Mouse (Mus musculus) limb, embryonic 10.5 days (tissue): Measurements from ENCODE around the gene Hbp1. TPM values are rescaled to one million over a fixed set of nuclear protein-coding genes. Genes with fewer than 3 reads are reported as not detected.

Experiments used
- DNase-seq: peaks from one replicate; pipeline ENCODE4 v3.0.0-alpha.2; 2017; ENCODE audit warnings: low spot score
- H3K27ac ChIP-seq: fragments of 300-500 bp; sonication (generic); 2 replicates; pipeline ENCODE4 v1.5.1; 2016; ENCODE audit warnings: mild to moderate bottlenecking
- H3K27me3 ChIP-seq: fragments of 300-500 bp; sonication (generic); 2 replicates; pipeline ENCODE4 v1.6.1; 2016; ENCODE audit warnings: low read depth, mild to moderate bottlenecking; ENCODE audit not compliant: poor library complexity, severe bottlenecking
- H3K36me3 ChIP-seq: fragments of 300-500 bp; sonication (generic); 2 replicates; pipeline ENCODE4 v1.6.1; 2016; ENCODE audit warnings: mild to moderate bottlenecking, moderate library complexity
- H3K4me1 ChIP-seq: fragments of 300-500 bp; sonication (generic); 2 replicates; pipeline ENCODE4 v1.6.1; 2016
- H3K4me3 ChIP-seq: fragments of 300-500 bp; sonication (generic); 2 replicates; pipeline ENCODE4 v1.5.1; 2016; ENCODE audit warnings: mild to moderate bottlenecking, moderate library complexity
- H3K9me3 ChIP-seq: fragments of 300-500 bp; sonication (generic); replicated peaks from 2 replicates; pipeline ENCODE4 v1.6.1; 2016; ENCODE audit warnings: mild to moderate bottlenecking
- WGBS: fragments of 180-500 bp; shearing (Covaris S2); methylation state at CpG from one replicate; pipeline ENCODE4 v1.1.7; 2016; 5-methylcytosine and 5-hydroxymethylcytosine counted together
- polyA plus RNA-seq: library from polyadenylated mRNA; unstranded; fragments of >200 nt; fragmentation: Nextera tagmentation; extraction: Ambion mirVana; gene quantifications from 2 replicates; pipeline ENCODE4 v1.2.1, GENCODE M21; 2016

Gene Hbp1
- polyA plus RNA-seq, 1 experiment from 2014 or later, result 110 TPM

- no peak for DNase-seq
- no peaks in the 10 kb centered on the region for H3K27me3 ChIP-seq
- H3K27ac ChIP-seq, result no peak overlapping the region
- no peak overlapping the region for H3K4me3 ChIP-seq
- no peaks in the 10 kb centered on the region for H3K4me1 ChIP-seq
- 59% methylated on average over 7 of the region's 7 CpGs for WGBS
- H3K36me3 ChIP-seq, result no peaks in the 10 kb centered on the region
- no peaks in the 10 kb centered on the region for H3K9me3 ChIP-seq
Measured at GRCm38 (mm10) chr12:31976544-31976943, 26.2 kb upstream of the Hbp1 start.

- H3K27me3 ChIP-seq, result no peaks in the 10 kb centered on the region
- no peaks in the 10 kb centered on the region for H3K9me3 ChIP-seq
- no peak overlapping the region for H3K4me3 ChIP-seq
- WGBS, result 76% methylated on average over 13 of the region's 13 CpGs
- no peaks in the 10 kb centered on the region for H3K36me3 ChIP-seq
- no peaks in the 10 kb centered on the region for H3K4me1 ChIP-seq
- DNase-seq, result no peak
- H3K27ac ChIP-seq, result no peak overlapping the region
Measured at GRCm38 (mm10) chr12:31973473-31974172, 23.3 kb upstream of the Hbp1 start.

DNA sequence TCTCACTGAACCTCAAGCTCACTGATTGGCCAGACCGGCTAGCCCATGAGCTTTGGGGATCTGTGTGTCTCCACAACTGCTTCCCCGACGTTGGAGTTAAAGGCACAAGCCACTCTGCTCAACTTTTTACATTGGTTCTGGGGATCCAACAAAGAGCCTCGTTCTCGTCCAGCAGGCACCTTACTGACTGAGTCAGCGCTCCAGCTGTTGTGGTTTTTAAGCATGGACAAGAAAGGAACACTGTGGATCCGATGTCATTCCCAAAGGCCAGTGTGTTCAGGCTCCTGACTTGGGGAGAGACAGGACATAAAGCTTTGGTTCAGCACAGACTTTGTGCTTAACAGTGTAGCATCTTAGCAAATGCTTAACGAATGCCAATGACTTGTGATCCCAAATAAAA is 21.2 kb upstream of the Hbp1 start:
- DNase-seq, result no peak
- WGBS, result 92% methylated on average over 8 of the region's 8 CpGs
- H3K27ac ChIP-seq, result no peak overlapping the region
- H3K27me3 ChIP-seq, result no peaks in the 10 kb centered on the region
- no peaks in the 10 kb centered on the region for H3K9me3 ChIP-seq
- no peaks in the 10 kb centered on the region for H3K36me3 ChIP-seq
- H3K4me3 ChIP-seq, result no peak overlapping the region
- no peaks in the 10 kb centered on the region for H3K4me1 ChIP-seq

- Histone ChIP-seq H3K27me3 (no peaks in the 10 kb centered on the region), H3K4me3 (no peak overlapping the region), H3K36me3 (no peaks in the 10 kb centered on the region), H3K9me3 (no peaks in the 10 kb centered on the region), H3K27ac (no peak overlapping the region), H3K4me1 (no peaks in the 10 kb centered on the region)
- WGBS, result 54% methylated on average over 1 of the region's 1 CpGs
- DNase-seq, result no peak
Measured at GRCm38 (mm10) chr12:31969111-31969510, 18.8 kb upstream of the Hbp1 start.

DNA sequence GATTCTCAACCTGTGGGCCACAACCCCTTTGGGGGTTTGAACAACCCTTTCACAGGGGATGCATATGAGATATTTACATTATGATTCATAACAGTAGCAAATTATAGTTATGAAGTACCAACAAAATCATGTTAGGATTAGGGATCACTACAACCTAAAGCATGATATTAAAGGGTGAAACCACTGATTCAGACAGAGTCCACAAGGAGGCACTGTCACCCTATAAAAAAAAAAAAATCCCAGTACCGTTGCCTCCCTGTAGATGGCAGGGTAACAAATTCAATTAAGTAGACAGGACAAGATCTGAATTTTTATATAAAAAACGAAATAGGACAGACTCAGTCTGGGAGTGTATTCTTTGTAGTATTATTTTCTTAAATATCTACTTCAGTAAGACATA is 17.2 kb upstream of the Hbp1 start:
- DNase-seq, result no peak

GRCm38 (mm10) chr12:31966405-31966804 is 16.1 kb upstream of the Hbp1 start:
- DNase-seq, result no peak
- WGBS, result 78% methylated on average over 4 of the region's 4 CpGs

More for the DNA sequence above, 17.2 kb upstream of the Hbp1 start:
- WGBS, result 14% methylated on average over 2 of the region's 2 CpGs
- no peak overlapping the region for H3K4me3 ChIP-seq
- no peaks in the 10 kb centered on the region for H3K27me3 ChIP-seq
- H3K4me1 ChIP-seq, result no peaks in the 10 kb centered on the region
- no peak overlapping the region for H3K27ac ChIP-seq
- H3K36me3 ChIP-seq, result no peaks in the 10 kb centered on the region
- H3K9me3 ChIP-seq, result no peaks in the 10 kb centered on the region

GRCm38 (mm10) chr12:31965517-31966212 is 15.3 kb upstream of the Hbp1 start:
- WGBS, result 94% methylated on average over 12 of the region's 12 CpGs
- DNase-seq, result no peak
- H3K27ac ChIP-seq, result no peak overlapping the region
- H3K4me3 ChIP-seq, result no peak overlapping the region
- no peaks in the 10 kb centered on the region for H3K9me3 ChIP-seq
- H3K4me1 ChIP-seq, result no peaks in the 10 kb centered on the region
- H3K27me3 ChIP-seq, result no peaks in the 10 kb centered on the region
- H3K36me3 ChIP-seq, result no peaks in the 10 kb centered on the region

More at GRCm38 (mm10) chr12:31966405-31966804, 16.1 kb upstream of the Hbp1 start:
- Histone ChIP-seq H3K4me1 (no peaks in the 10 kb centered on the region), H3K27ac (no peak overlapping the region), H3K4me3 (no peak overlapping the region), H3K27me3 (no peaks in the 10 kb centered on the region), H3K36me3 (no peaks in the 10 kb centered on the region), H3K9me3 (no peaks in the 10 kb centered on the region)

DNA sequence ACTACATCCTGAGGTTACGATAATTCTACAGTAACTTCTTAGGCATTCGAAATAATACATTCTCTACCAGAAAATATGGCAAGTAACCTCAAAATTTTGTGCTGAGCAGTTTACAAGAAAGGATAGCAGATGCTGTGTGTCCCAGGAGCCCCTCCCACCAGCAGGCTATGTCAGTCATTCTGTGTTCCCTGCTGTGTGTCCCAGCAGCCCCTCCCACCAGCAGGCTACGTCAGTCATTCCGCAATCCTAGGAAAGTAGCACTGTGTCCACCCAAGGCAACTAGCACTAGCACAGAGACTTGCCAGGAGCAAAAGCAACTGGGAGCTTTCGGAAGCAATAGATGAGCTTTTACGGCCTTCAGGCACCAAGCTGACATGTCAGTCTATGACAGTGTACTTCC is 13.7 kb upstream of the Hbp1 start:
- H3K27ac ChIP-seq, result no peak overlapping the region
- WGBS, result 90% methylated on average over 6 of the region's 6 CpGs
- no peaks in the 10 kb centered on the region for H3K27me3 ChIP-seq
- H3K36me3 ChIP-seq, result no peaks in the 10 kb centered on the region
- no peaks in the 10 kb centered on the region for H3K4me1 ChIP-seq
- DNase-seq, result no peak
- no peak overlapping the region for H3K4me3 ChIP-seq
- H3K9me3 ChIP-seq, result no peaks in the 10 kb centered on the region

- H3K4me3 ChIP-seq, result no peak overlapping the region
- no peaks in the 10 kb centered on the region for H3K4me1 ChIP-seq
- WGBS, result 90% methylated on average over 4 of the region's 4 CpGs
- H3K27ac ChIP-seq, result no peak overlapping the region
- H3K9me3 ChIP-seq, result no peaks in the 10 kb centered on the region
- DNase-seq, result no peak
- no peaks in the 10 kb centered on the region for H3K27me3 ChIP-seq
- H3K36me3 ChIP-seq, result no peaks in the 10 kb centered on the region
Measured at GRCm38 (mm10) chr12:31955843-31956242, 5.5 kb upstream of the Hbp1 start.

DNA sequence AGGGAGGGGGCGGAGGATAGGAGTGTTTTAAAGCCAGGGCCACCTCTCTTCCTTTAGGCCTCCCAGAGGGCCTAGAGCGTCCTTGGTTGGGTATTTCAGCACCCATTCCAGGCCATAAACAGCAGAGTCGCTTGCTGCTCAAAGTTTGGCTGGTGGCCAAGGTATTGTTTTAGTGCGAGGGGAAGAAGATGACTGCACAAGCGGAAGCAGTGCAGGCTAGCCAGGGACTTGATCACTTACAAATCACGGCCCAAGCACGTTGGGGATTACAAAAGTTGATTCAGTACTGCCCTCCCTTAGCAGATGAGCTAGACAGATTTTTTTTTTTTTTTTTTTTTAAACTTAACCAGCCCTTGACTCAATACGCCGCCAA is 310 bp upstream of the Hbp1 start:
- peak overlapping the region; percentile 81 for H3K27ac ChIP-seq
- H3K4me3 ChIP-seq, result peak overlapping the region; percentile 77
- H3K9me3 ChIP-seq, result no peaks in the 10 kb centered on the region
- 7% methylated on average over 9 of the region's 9 CpGs for WGBS
- no peaks in the 10 kb centered on the region for H3K27me3 ChIP-seq
- H3K4me1 ChIP-seq, result 0 out of 2 replicates have a peak, but pooled peaks cover 2% of the 10 kb centered on the region
- DNase-seq, result no peak
- 0 out of 2 replicates have a peak, but pooled peaks cover 2% of the 10 kb centered on the region for H3K36me3 ChIP-seq

- WGBS, result under 1% methylated on average over 56 of the region's 58 CpGs
- Histone ChIP-seq H3K27me3 (no peaks in the 10 kb centered on the region), H3K27ac (peak overlapping the region; percentile 100), H3K9me3 (no peaks in the 10 kb centered on the region), H3K4me3 (peak overlapping the region; percentile 77), H3K4me1 (0 out of 2 replicates have a peak, but pooled peaks cover 2% of the 10 kb centered on the region), H3K36me3 (0 out of 2 replicates have a peak, but pooled peaks cover 2% of the 10 kb centered on the region)
- DNase-seq, result peak; percentile 94
Measured at GRCm38 (mm10) chr12:31949193-31949741, 1.1 kb downstream of the Hbp1 start.

GRCm38 (mm10) chr12:31948101-31949000 is 2.0 kb downstream of the Hbp1 start:
- Histone ChIP-seq H3K9me3 (no peaks in the 10 kb centered on the region), H3K4me1 (0 out of 2 replicates have a peak, but pooled peaks cover 2% of the 10 kb centered on the region), H3K27me3 (no peaks in the 10 kb centered on the region), H3K27ac (peak overlapping the region; percentile 100), H3K4me3 (peak overlapping the region; percentile 77), H3K36me3 (peaks cover 8% of the 10 kb centered on the region)
- no peak for DNase-seq
- 45% methylated on average over 7 of the region's 7 CpGs for WGBS
